Comparison of ENCODE assay signal across 11 mouse cellular contexts in the genomic region with DNA sequence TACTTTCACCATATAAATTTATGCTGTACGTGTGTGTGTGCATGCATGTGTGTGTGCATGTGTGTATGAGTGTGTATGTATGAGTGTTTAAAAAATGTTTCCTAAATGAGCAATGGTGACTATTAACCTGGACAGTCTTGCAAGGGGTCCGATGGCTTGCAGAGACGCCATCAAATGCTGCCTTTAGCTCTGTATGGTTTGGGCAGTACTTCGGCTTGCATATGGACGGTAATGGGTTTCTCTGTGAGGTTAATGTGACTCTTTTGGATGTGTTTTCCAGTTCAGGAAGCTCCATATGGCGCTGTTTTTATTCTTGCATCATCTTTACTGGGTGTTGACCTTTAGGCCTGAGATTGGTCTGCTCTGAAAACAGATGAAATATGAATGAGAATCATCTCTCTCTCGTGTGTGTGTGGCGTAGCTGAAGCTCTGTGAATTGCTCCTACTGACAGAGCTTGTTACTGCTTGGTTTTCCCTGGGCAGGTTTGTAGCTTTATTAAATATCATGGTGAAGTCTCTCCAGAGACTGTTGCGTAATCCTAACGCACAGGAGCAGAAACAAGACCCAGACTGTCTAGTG.
DNase-seq lines count a peak whose midpoint lies in the region; ATAC-seq and TF ChIP-seq lines count a peak whose summit lies in the region.
"Had no signal": no experiment of that assay in that cellular context is flagged by ENCODE, and none has a peak within 500 bp of the region (broad histone marks: within the 10 kb centered on the region; RNA-seq: fewer than 3 reads in every experiment).

No protein-coding gene starts in this region.

- no peak overlapping the region for H3K4me2 ChIP-seq in stomach, embryonic 14.5 days (replicated peaks; ENCODE audit: low read depth, low read length)
- no peak overlapping the region for H3K4me2 ChIP-seq in stomach, postnatal 0 days (replicated peaks; ENCODE audit: low read depth)
- no peak overlapping the region for H3K4me2 ChIP-seq in embryonic facial prominence, embryonic 14.5 days (ENCODE audit: low read depth, low read length)
- no peak overlapping the region for H3K4me2 ChIP-seq in hindbrain, postnatal 0 days (ENCODE audit: low read depth, low read length)
- H3K4me2 ChIP-seq in stomach, embryonic 16.5 days (ENCODE audit: low read depth, low read length), result no peak overlapping the region
- H3K4me2 ChIP-seq: lung, embryonic 14.5 days; stomach, embryonic 15.5 days had no signal

- no peak for TF ChIP-seq CTCF in stomach, postnatal 0 days (IDR thresholded peaks at IDR 0.05; ENCODE audit: low read depth)
- TF ChIP-seq CTCF in hindbrain, postnatal 0 days (IDR thresholded peaks at IDR 0.05; ENCODE audit: low read depth), result no peak

- H3K36me3 ChIP-seq in stomach, embryonic 14.5 days (ENCODE audit: control insufficient read depth, insufficient read depth, low read length), result no peaks in the 10 kb centered on the region
- H3K36me3 ChIP-seq in stomach, postnatal 0 days (ENCODE audit: control insufficient read depth, insufficient read depth, low read length), result no peaks in the 10 kb centered on the region
- H3K36me3 ChIP-seq in embryonic facial prominence, embryonic 14.5 days (ENCODE audit: control insufficient read depth, insufficient read depth, low read length), result no peaks in the 10 kb centered on the region
- H3K36me3 ChIP-seq in hindbrain, postnatal 0 days (ENCODE audit: insufficient read depth, low read length), result no peaks in the 10 kb centered on the region
- H3K36me3 ChIP-seq in stomach, embryonic 16.5 days (ENCODE audit: control insufficient read depth, insufficient read depth, low read length), result no peaks in the 10 kb centered on the region
- H3K36me3 ChIP-seq: stomach, embryonic 15.5 days had no signal

- H3K4me3 ChIP-seq in stomach, embryonic 14.5 days (ENCODE audit: low read depth, low read length), result no peak overlapping the region
- H3K4me3 ChIP-seq in stomach, postnatal 0 days (ENCODE audit: low read depth, low read length), result no peak overlapping the region
- H3K4me3 ChIP-seq in embryonic facial prominence, embryonic 14.5 days (ENCODE audit: low read depth, low read length), result no peak overlapping the region
- H3K4me3 ChIP-seq in hindbrain, postnatal 0 days (ENCODE audit: low read length), result no peak overlapping the region
- H3K4me3 ChIP-seq in stomach, embryonic 16.5 days (replicated peaks; ENCODE audit: low read length), result no peak overlapping the region
- H3K4me3 ChIP-seq: stomach, embryonic 15.5 days had no signal

- intact Hi-C loops in left cerebral cortex, postnatal 36 days (cut with DNase I), result no loop called here
- intact Hi-C loops in left cerebral cortex, postnatal 4 days (cut with DNase I), result no loop called here

- H3K27me3 ChIP-seq in stomach, embryonic 14.5 days (ENCODE audit: control insufficient read depth, insufficient read depth, low read length), result no peaks in the 10 kb centered on the region
- no peaks in the 10 kb centered on the region for H3K27me3 ChIP-seq in stomach, postnatal 0 days (ENCODE audit: control insufficient read depth, insufficient read depth, low read length)
- no peaks in the 10 kb centered on the region for H3K27me3 ChIP-seq in embryonic facial prominence, embryonic 14.5 days (replicated peaks; ENCODE audit: control insufficient read depth, insufficient read depth, low read length)
- no peaks in the 10 kb centered on the region for H3K27me3 ChIP-seq in hindbrain, postnatal 0 days (ENCODE audit: insufficient read depth, low read length)
- no peaks in the 10 kb centered on the region for H3K27me3 ChIP-seq in stomach, embryonic 16.5 days (ENCODE audit: control insufficient read depth, insufficient read depth, low read length)
- H3K27me3 ChIP-seq: CH12.LX; stomach, embryonic 15.5 days had no signal

- ATAC-seq in stomach, embryonic 14.5 days (ENCODE audit: insufficient number of reproducible peaks, insufficient read depth, low FRiP score, low read depth), result 0 out of 2 replicates have a peak, but pooled peaks have one; percentile 37
- ATAC-seq in stomach, postnatal 0 days (ENCODE audit: low FRiP score, low TSS enrichment), result no peak
- peak; percentile 69 for ATAC-seq in embryonic facial prominence, embryonic 14.5 days (ENCODE audit: low read depth)
- peak; percentile 70 for ATAC-seq in hindbrain, postnatal 0 days
- ATAC-seq in stomach, embryonic 16.5 days (ENCODE audit: insufficient read depth, low FRiP score), result peak; percentile 29; the same call in 1 of the 2 replicates
- no peak for ATAC-seq in megakaryocyte-erythroid progenitor cell, adult 5-6 weeks (replicated peaks; ENCODE audit: low FRiP score, low TSS enrichment, poor library complexity, severe bottlenecking)

- H3K9me3 ChIP-seq in stomach, embryonic 14.5 days (ENCODE audit: control insufficient read depth, low read depth, low read length), result no peaks in the 10 kb centered on the region
- no peaks in the 10 kb centered on the region for H3K9me3 ChIP-seq in stomach, postnatal 0 days (ENCODE audit: control insufficient read depth, low read length)
- H3K9me3 ChIP-seq in embryonic facial prominence, embryonic 14.5 days (ENCODE audit: control insufficient read depth, low read length), result no peaks in the 10 kb centered on the region
- H3K9me3 ChIP-seq in hindbrain, postnatal 0 days (ENCODE audit: low read length), result no peaks in the 10 kb centered on the region
- no peaks in the 10 kb centered on the region for H3K9me3 ChIP-seq in stomach, embryonic 16.5 days (replicated peaks; ENCODE audit: control insufficient read depth, low read length)
- H3K9me3 ChIP-seq: stomach, embryonic 15.5 days had no signal

- DNase-seq in stomach, postnatal 0 days (ENCODE audit: low spot score), result no peak
- DNase-seq in embryonic facial prominence, embryonic 14.5 days (ENCODE audit: low spot score), result peak; percentile 47
- DNase-seq in hindbrain, postnatal 0 days (ENCODE audit: low spot score), result peak; percentile 48
- DNase-seq in left cerebral cortex, postnatal 36 days (ENCODE audit: low spot score in 2 of 2), result no peak
- no peak for DNase-seq in left cerebral cortex, postnatal 4 days
- DNase-seq: lung, embryonic 14.5 days had no signal

- no peak overlapping the region for H3K27ac ChIP-seq in stomach, embryonic 14.5 days (ENCODE audit: low read length)
- no peak overlapping the region for H3K27ac ChIP-seq in stomach, postnatal 0 days (replicated peaks)
- no peak overlapping the region for H3K27ac ChIP-seq in embryonic facial prominence, embryonic 14.5 days (replicated peaks; ENCODE audit: low read depth, low read length)
- H3K27ac ChIP-seq in hindbrain, postnatal 0 days, result peak overlapping the region; percentile 52
- H3K27ac ChIP-seq in stomach, embryonic 16.5 days (ENCODE audit: low read length), result peak overlapping the region; percentile 27; the same call in 1 of the 2 replicates
- H3K27ac ChIP-seq: stomach, embryonic 15.5 days had no signal

- TF ChIP-seq EP300 in stomach, postnatal 0 days (optimal IDR thresholded peaks at IDR 0.05), result no peak

- 73% methylated on average over 10 of the region's 10 CpGs for WGBS in stomach, embryonic 14.5 days
- WGBS in stomach, postnatal 0 days, result 64% methylated on average over 10 of the region's 10 CpGs
- 69% methylated on average over 10 of the region's 10 CpGs for WGBS in embryonic facial prominence, embryonic 14.5 days
- WGBS in hindbrain, postnatal 0 days, result 53% methylated on average over 10 of the region's 10 CpGs
- 69% methylated on average over 10 of the region's 10 CpGs for WGBS in stomach, embryonic 16.5 days

- no peak overlapping the region for H3K9ac ChIP-seq in stomach, embryonic 14.5 days (replicated peaks; ENCODE audit: low read depth, low read length)
- H3K9ac ChIP-seq in stomach, postnatal 0 days (ENCODE audit: low read length), result no peak overlapping the region
- H3K9ac ChIP-seq in embryonic facial prominence, embryonic 14.5 days (ENCODE audit: low read depth, low read length), result no peak overlapping the region
- no peak overlapping the region for H3K9ac ChIP-seq in hindbrain, postnatal 0 days (replicated peaks; ENCODE audit: low read length)
- no peak overlapping the region for H3K9ac ChIP-seq in stomach, embryonic 16.5 days (ENCODE audit: low read length)
- H3K9ac ChIP-seq: lung, embryonic 14.5 days; stomach, embryonic 15.5 days had no signal

- H3K4me1 ChIP-seq in stomach, embryonic 14.5 days (ENCODE audit: control insufficient read depth, insufficient read depth, low read length), result no peaks in the 10 kb centered on the region
- H3K4me1 ChIP-seq in stomach, postnatal 0 days (replicated peaks; ENCODE audit: control insufficient read depth, insufficient read depth), result no peaks in the 10 kb centered on the region
- H3K4me1 ChIP-seq in embryonic facial prominence, embryonic 14.5 days (ENCODE audit: control insufficient read depth, insufficient read depth, low read length), result no peaks in the 10 kb centered on the region
- no peaks in the 10 kb centered on the region for H3K4me1 ChIP-seq in hindbrain, postnatal 0 days (ENCODE audit: insufficient read depth, low read length)
- 0 out of 2 replicates have a peak, but pooled peaks cover 9% of the 10 kb centered on the region for H3K4me1 ChIP-seq in stomach, embryonic 16.5 days (ENCODE audit: control insufficient read depth, insufficient read depth, low read length)
- H3K4me1 ChIP-seq: stomach, embryonic 15.5 days had no signal

Comparison
In these comparisons a context has a peak if more than half of its experiments do, and no peak if none do; other contexts are left out.
1. ATAC-seq: peak in stomach, embryonic 14.5 days (single experiment), embryonic facial prominence, embryonic 14.5 days (single experiment), hindbrain, postnatal 0 days (single experiment) and stomach, embryonic 16.5 days (single experiment); none in stomach, postnatal 0 days (single experiment) and megakaryocyte-erythroid progenitor cell, adult 5-6 weeks (single experiment).
2. H3K27ac ChIP-seq: peak in hindbrain, postnatal 0 days (single experiment) and stomach, embryonic 16.5 days (single experiment); none in stomach, embryonic 14.5 days (single experiment), stomach, postnatal 0 days (single experiment) and embryonic facial prominence, embryonic 14.5 days (single experiment).
3. DNase-seq: peak in embryonic facial prominence, embryonic 14.5 days (single experiment) and hindbrain, postnatal 0 days (single experiment); none in stomach, postnatal 0 days (single experiment), left cerebral cortex, postnatal 36 days (0 of 2) and left cerebral cortex, postnatal 4 days (single experiment).